Mouse (Mus musculus) embryonic facial prominence, embryonic 12.5 days (tissue): Measurements from ENCODE around the gene Vcl. TPM values are rescaled to one million over a fixed set of nuclear protein-coding genes. Genes with fewer than 3 reads are reported as not detected.
A peak's percentile ranks its signal among the peaks of the same experiment; 100 is the strongest.

Experiments used
- ATAC-seq: fragments of 200-750 bp; cut with Nextera tagmentation; 2 replicates; pipeline ENCODE4 v1.8.0; 2017; ENCODE audit not compliant: insufficient number of reproducible peaks, insufficient read depth, low FRiP score, low TSS enrichment
- H3K27ac ChIP-seq: fragments of 300-500 bp; sonication (generic); 2 replicates; pipeline ENCODE4 v1.5.1; 2016; ENCODE audit warnings: mild to moderate bottlenecking
- H3K27me3 ChIP-seq: fragments of 300-500 bp; sonication (generic); 2 replicates; pipeline ENCODE4 v1.6.1; 2016; ENCODE audit warnings: mild to moderate bottlenecking, moderate library complexity
- H3K36me3 ChIP-seq: fragments of 300-500 bp; sonication (generic); 2 replicates; pipeline ENCODE4 v1.6.1; 2016; ENCODE audit warnings: mild to moderate bottlenecking
- H3K4me1 ChIP-seq: fragments of 300-500 bp; sonication (generic); 2 replicates; pipeline ENCODE4 v1.6.1; 2016
- H3K4me2 ChIP-seq: fragments of 300-500 bp; sonication (generic); replicated peaks from 2 replicates; pipeline ENCODE4 v1.6.1; 2016; ENCODE audit warnings: mild to moderate bottlenecking, moderate library complexity
- H3K4me3 ChIP-seq: fragments of 300-500 bp; sonication (generic); 2 replicates; pipeline ENCODE4 v1.5.1; 2016; ENCODE audit warnings: mild to moderate bottlenecking
- H3K9ac ChIP-seq: fragments of 300-500 bp; sonication (generic); 2 replicates; pipeline ENCODE4 v1.6.1; 2016; ENCODE audit warnings: mild to moderate bottlenecking, moderate library complexity
- H3K9me3 ChIP-seq: fragments of 300-500 bp; sonication (generic); 2 replicates; pipeline ENCODE4 v1.6.1; 2016; ENCODE audit warnings: mild to moderate bottlenecking, moderate library complexity
- WGBS: fragments of 180-500 bp; shearing (Covaris S2); methylation state at CpG from one replicate; pipeline ENCODE4 v1.1.7; 2016; 5-methylcytosine and 5-hydroxymethylcytosine counted together
- polyA plus RNA-seq: library from polyadenylated mRNA; unstranded; fragments of >200 nt; fragmentation: Nextera tagmentation; extraction: Ambion mirVana; gene quantifications from 2 replicates; pipeline ENCODE4 v1.2.1, GENCODE M21; 2016

The Vcl gene
- polyA plus RNA-seq, 1 experiment from 2014 or later = 49.9 TPM

DNA sequence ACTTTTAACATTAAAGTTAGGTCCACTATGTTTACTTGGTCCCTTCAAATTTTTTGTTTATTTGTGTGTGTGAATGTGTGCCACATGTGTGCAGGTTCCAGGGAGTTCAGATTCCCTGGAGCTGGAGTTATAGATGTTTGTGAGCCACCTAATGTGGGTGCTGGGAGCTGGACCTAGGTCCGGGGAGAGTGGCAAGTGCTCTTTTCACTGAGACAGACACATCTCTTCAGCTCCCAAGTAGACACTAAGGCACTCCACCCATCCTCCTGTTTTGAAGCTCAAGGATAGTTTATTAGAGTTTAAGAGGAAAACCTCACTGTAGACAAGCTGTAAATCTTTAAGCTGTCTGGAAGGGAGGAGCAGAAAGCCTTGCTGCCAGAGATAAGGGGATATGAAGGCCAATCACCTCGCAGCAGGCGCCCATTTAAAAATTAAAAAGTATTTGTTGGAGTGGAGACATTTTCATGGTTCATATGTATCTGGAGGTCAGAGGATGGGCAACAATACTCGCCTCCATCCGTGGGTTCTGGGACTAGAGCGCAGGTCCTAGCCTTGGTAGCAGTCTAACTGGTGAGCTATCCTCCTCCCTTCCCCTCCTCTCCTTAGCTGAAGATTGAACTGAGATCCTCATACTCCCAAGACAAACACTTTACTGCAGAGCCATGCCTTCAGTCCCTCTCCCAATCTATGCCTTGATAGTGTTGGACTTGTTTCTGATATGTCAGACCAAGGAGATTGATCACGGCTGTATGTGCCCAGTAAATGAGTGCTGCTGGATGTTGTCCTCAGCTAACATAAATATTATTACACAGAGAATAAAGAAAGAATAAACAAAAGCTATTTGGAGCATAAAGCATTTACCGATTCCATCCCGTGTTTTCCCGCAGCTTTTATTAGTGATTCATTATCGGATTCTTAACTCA is 145.5 kb downstream of the Vcl start:
- WGBS = 57% methylated on average over 11 of the region's 11 CpGs
- H3K4me1 ChIP-seq = peaks cover 7% of the 10 kb centered on the region
- 0 out of 2 replicates have a peak overlapping the region, but pooled peaks have one; percentile 65 for H3K4me3 ChIP-seq
- H3K9me3 ChIP-seq = no peaks in the 10 kb centered on the region
- no peak for ATAC-seq
- H3K27ac ChIP-seq = no peak overlapping the region
- no peak overlapping the region for H3K9ac ChIP-seq
- H3K36me3 ChIP-seq = no peaks in the 10 kb centered on the region
- H3K4me2 ChIP-seq = peak overlapping the region; percentile 71
- H3K27me3 ChIP-seq = no peaks in the 10 kb centered on the region

- Histone ChIP-seq H3K27me3 (no peaks in the 10 kb centered on the region), H3K27ac (peak overlapping the region; percentile 78), H3K9ac (peak overlapping the region; percentile 63), H3K36me3 (no peaks in the 10 kb centered on the region), H3K4me3 (peak overlapping the region; percentile 65), H3K9me3 (no peaks in the 10 kb centered on the region), H3K4me1 (peaks cover 7% of the 10 kb centered on the region), H3K4me2 (peak overlapping the region; percentile 71)
- under 1% methylated on average over 59 of the region's 59 CpGs for WGBS
- ATAC-seq = peak; percentile 98
Observed at GRCm38 (mm10) chr14:21075751-21076500, 146.7 kb downstream of the Vcl start.

- Histone ChIP-seq H3K4me3 (peak overlapping the region; percentile 65), H3K9ac (peak overlapping the region; percentile 63), H3K4me2 (peak overlapping the region; percentile 71), H3K27ac (no peak overlapping the region), H3K4me1 (peaks cover 7% of the 10 kb centered on the region), H3K27me3 (no peaks in the 10 kb centered on the region), H3K36me3 (no peaks in the 10 kb centered on the region), H3K9me3 (no peaks in the 10 kb centered on the region)
- WGBS = 45% methylated on average over 7 of the region's 7 CpGs
- ATAC-seq = no peak
Observed at GRCm38 (mm10) chr14:21076501-21077194, 147.4 kb downstream of the Vcl start.

GRCm38 (mm10) chr14:21077939-21078338 is 148.7 kb downstream of the Vcl start:
- 74% methylated on average over 4 of the region's 4 CpGs for WGBS
- Histone ChIP-seq H3K4me3 (no peak overlapping the region), H3K27ac (no peak overlapping the region), H3K9ac (no peak overlapping the region), H3K27me3 (no peaks in the 10 kb centered on the region), H3K9me3 (no peaks in the 10 kb centered on the region), H3K36me3 (no peaks in the 10 kb centered on the region), H3K4me2 (no peak overlapping the region), H3K4me1 (peaks cover 7% of the 10 kb centered on the region)
- no peak for ATAC-seq

DNA sequence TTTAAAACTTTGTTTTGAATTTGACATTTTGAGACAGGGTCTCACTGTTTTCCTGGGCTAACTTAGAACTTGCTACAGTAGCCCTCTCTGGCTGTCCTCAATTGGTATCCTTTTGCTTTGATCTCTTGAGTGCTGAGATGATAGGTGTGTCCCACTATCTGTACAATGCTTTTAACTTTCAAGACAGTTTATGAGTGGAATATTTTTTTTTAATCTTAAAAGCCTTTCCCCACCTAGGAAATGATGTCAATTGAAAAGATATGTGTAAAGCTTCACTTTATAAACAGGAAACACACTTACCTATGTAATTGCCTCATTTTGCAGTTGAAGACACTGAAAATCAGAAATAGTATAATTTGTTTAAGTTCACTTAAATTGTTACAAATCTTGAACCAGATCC is 149.3 kb downstream of the Vcl start:
- ATAC-seq = no peak

DNA sequence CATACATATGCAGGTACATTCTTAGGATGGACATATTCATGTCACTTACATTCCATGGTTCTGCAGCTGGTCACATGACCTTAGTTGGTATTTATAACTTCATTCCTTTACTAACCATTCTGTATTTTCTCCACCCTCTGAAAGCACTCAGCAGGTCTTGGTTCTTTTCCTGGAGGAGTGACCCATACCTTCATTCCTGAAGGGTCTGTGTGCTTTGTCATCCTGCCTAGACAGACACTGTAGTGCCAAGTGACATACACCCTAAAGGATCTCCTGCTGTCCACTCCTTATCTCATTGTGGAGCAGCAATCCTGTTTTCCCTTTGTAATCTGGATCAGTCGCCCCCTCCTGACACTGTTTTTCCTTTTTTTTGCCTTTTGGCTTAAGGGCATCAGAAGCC is 153.6 kb downstream of the Vcl start:
- no peak for ATAC-seq
- WGBS = 38% methylated on average over 1 of the region's 1 CpGs
- H3K27me3 ChIP-seq = no peaks in the 10 kb centered on the region
- H3K4me1 ChIP-seq = peaks cover 20% of the 10 kb centered on the region
- no peak overlapping the region for H3K9ac ChIP-seq
- H3K4me3 ChIP-seq = no peak overlapping the region
- no peaks in the 10 kb centered on the region for H3K9me3 ChIP-seq
- H3K4me2 ChIP-seq = no peak overlapping the region
- no peak overlapping the region for H3K27ac ChIP-seq
- no peaks in the 10 kb centered on the region for H3K36me3 ChIP-seq

More for the DNA sequence above, 149.3 kb downstream of the Vcl start:
- H3K36me3 ChIP-seq = no peaks in the 10 kb centered on the region
- no peak overlapping the region for H3K27ac ChIP-seq
- no peaks in the 10 kb centered on the region for H3K27me3 ChIP-seq
- no peak overlapping the region for H3K4me2 ChIP-seq
- H3K4me1 ChIP-seq = peaks cover 7% of the 10 kb centered on the region
- H3K9me3 ChIP-seq = no peaks in the 10 kb centered on the region
- no peak overlapping the region for H3K9ac ChIP-seq
- no peak overlapping the region for H3K4me3 ChIP-seq

Other genes with a start within 250 kb of the Vcl start
- gene Fut11, start 234.4 kb upstream of the Vcl start, polyA plus RNA-seq = 27.4 and 29.3 TPM in 2 replicates
- gene Chchd1, start 226.4 kb upstream of the Vcl start, polyA plus RNA-seq = 233 and 238 TPM in 2 replicates
- 45.8 and 49.1 TPM in 2 replicates for gene Zswim8, start 221.8 kb upstream of the Vcl start, polyA plus RNA-seq
- 34.7 and 35.1 TPM in 2 replicates for gene Ndst2, start 194.8 kb upstream of the Vcl start, polyA plus RNA-seq
- gene Camk2g, start 135.3 kb upstream of the Vcl start, polyA plus RNA-seq = 68.7 and 76.5 TPM in 2 replicates
- 0.99 and 1.2 TPM in 2 replicates for gene Plau, start 92.7 kb upstream of the Vcl start, polyA plus RNA-seq
- 80.6 and 87.3 TPM in 2 replicates for gene Ap3m1, start 123.1 kb downstream of the Vcl start, polyA plus RNA-seq
- 133 and 135 TPM in 2 replicates for gene Adk, start 123.2 kb downstream of the Vcl start, polyA plus RNA-seq